Mouse (Mus musculus) brain, embryonic 14.5 days (tissue): ENCODE measurements at regions not wholly inside any gene's neighbourhood (a gene's known extent, or its start where the extent isn't known, plus 50 kb on each side); places are given as distances from the start of the nearest gene placed in this dataset.

ENCODE experiments used
- DNase-seq: peaks from one replicate; pipeline ENCODE4 v3.0.0-alpha.2; 2011; ENCODE audit warnings: low read depth
- CTCF ChIP-seq: fragments of 200-500 bp; IDR thresholded peaks from 2 replicates; pipeline ENCODE4 v1.5.1; 2012; ENCODE audit warnings: inconsistent platforms, mild to moderate bottlenecking, moderate library complexity, borderline replicate concordance; ENCODE audit not compliant: insufficient read depth, insufficient read length; ENCODE audit errors: extremely low read depth
- POLR2A ChIP-seq: fragments of 200-500 bp; IDR thresholded peaks from 2 replicates; pipeline ENCODE4 v1.6.1; 2012; ENCODE audit warnings: mild to moderate bottlenecking, inconsistent platforms, borderline replicate concordance; ENCODE audit not compliant: poor library complexity, insufficient read depth, insufficient read length, severe bottlenecking; ENCODE audit errors: extremely low read depth

DNA sequence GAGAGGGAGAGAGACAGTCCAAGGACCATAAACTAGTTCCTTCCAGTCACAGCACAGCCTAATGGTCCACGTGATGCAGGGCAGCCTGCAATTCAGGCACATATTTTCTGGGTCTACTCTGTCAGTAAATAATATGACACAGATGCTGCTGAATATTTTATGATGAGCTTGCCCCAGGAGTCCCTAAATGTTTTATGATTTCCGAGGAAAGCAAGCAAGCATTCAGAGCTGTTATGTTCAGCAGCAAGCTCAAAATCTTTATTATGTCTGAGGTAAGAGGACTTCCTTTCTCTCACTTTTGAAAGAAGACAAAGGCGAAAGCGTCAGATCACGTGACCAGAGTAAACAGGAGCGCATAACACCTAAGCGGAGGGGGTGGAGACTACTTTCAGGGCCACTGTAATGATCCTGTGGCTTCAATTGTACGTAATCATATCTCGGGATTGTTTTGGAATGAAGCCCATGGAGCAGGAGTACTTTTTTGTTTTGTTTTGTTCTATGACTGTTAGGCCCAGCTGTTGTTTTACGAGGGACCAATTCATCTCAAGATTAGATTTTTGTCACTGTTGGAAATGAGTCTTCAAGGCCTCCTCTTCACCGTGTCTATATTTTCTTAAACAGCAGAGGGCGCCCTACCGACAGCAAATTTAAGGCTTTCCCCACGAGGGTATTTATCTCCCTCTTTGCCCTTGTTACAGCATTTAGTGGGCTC is 107.8 kb downstream of the Cavin4 start:
- TF ChIP-seq POLR2A = no peak
- peak; percentile 58; the same call in 1 of the 2 replicates for TF ChIP-seq CTCF

GRCm38 (mm10) chr4:48771836-48772235 is 108.5 kb downstream of the Cavin4 start:
- TF ChIP-seq CTCF (no peak), POLR2A (no peak)
- DNase-seq = peak; percentile 77

More for the DNA sequence above, 107.8 kb downstream of the Cavin4 start:
- DNase-seq = peak; percentile 82

DNA sequence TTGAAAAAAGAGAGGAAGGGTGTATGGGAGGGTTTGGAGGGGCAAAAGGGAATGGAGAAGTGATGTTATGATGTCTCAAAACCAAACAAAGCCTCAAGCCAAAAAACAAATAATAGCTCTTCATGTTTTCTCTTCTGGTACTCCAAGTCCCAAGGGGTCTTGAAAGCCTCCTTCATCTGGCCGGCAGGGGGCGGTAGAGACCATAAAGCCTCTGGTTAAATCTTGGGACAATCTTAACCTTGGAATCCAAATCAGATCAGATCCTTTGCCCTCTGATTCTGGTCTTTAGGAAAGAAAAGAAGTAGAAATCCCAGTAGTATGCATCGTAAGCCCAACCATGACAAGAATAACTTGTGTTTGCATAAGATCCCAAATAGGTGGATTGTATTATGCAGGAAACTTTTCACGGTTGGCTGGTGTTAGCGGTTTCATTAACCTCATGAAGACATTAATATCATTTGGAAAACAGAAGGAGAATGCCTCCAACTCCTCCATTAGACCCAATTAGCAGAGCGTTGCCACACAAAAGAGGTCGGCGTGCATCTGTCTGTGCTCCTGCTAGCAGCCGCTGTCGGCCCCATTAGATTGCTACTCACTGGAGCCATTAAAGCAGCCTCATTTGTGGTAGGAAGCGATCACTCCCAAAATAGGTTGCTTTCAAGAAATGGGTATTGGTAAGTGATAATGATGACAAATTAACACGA is 116.0 kb downstream of the Cavin4 start:
- peak; percentile 94 for DNase-seq
- TF ChIP-seq POLR2A = no peak
- peak; percentile 87 for TF ChIP-seq CTCF

GRCm38 (mm10) chr4:48779955-48780354 is 116.6 kb downstream of the Cavin4 start:
- TF ChIP-seq POLR2A = no peak
- no peak for TF ChIP-seq CTCF
- peak; percentile 87 for DNase-seq

DNA sequence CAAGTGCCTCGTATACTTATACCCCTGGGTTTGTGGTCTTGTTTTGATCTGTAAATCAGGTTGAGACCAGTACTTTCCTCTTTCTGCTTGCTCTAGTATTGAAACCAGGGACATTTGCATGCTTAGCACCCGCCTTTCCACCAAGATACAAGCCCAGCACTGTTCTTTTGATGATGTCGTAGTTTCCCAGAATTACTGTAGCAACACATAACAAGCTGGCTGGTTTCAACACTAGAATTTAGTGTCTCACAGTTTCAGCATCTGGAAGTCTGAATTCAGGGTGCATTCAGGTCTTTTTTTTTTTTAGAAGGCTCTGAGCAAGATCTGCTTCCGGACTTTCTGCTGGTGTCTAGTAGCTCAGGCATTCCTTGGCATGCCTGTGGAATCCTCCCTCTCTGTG is 117.8 kb downstream of the Cavin4 start:
- TF ChIP-seq CTCF (no peak), POLR2A (no peak)
- peak; percentile 39 for DNase-seq

GRCm38 (mm10) chr4:48782686-48783085 is 119.4 kb downstream of the Cavin4 start:
- DNase-seq = peak; percentile 69

DNA sequence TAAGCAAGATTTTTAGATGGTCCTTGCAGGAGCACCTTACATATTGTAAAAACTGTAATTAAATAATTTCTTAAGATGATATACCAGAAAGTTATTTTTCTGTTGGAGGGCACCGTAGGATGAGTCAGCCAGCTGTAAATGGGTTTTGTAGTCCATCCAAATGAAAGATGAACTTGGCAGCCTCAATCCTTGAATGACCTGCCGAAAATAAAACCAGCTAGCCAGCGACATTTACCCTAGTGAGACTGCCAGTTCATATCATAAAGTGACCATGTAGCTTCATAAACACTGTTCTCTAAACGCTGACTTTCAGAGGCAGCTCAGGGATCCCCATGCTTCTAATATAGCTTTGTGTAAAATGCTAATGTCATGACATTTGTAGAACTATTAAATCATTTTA is 127.8 kb downstream of the Cavin4 start:
- no peak for DNase-seq
- TF ChIP-seq POLR2A = no peak
- TF ChIP-seq CTCF = no peak

More at GRCm38 (mm10) chr4:48782686-48783085, 119.4 kb downstream of the Cavin4 start:
- no peak for TF ChIP-seq CTCF
- no peak for TF ChIP-seq POLR2A

GRCm38 (mm10) chr4:48803777-48804176 is 140.5 kb downstream of the Cavin4 start:
- DNase-seq = peak; percentile 58

GRCm38 (mm10) chr4:48808571-48808970 is 145.3 kb downstream of the Cavin4 start:
- no peak for DNase-seq
- no peak for TF ChIP-seq POLR2A
- no peak for TF ChIP-seq CTCF

More at GRCm38 (mm10) chr4:48803777-48804176, 140.5 kb downstream of the Cavin4 start:
- TF ChIP-seq POLR2A (no peak), CTCF (no peak)

- no peak for TF ChIP-seq CTCF
- TF ChIP-seq POLR2A = no peak
- no peak for DNase-seq
Measured at GRCm38 (mm10) chr4:48833718-48834117, 170.4 kb downstream of the Cavin4 start.

GRCm38 (mm10) chr4:48842777-48843214 is 179.5 kb downstream of the Cavin4 start:
- TF ChIP-seq CTCF (no peak), POLR2A (no peak)
- peak; percentile 92 for DNase-seq
